Mouse (Mus musculus) spleen, postnatal 4 days (tissue): ENCODE data around the gene Ero1l.
A peak's percentile ranks its signal among the peaks of the same experiment; 100 is the strongest.

ENCODE experiments used
- DNase-seq, 2 experiments: peaks; one replicate each; pipeline ENCODE4 v3.0.0; 2022; ENCODE audit warnings: low spot score in 2 of 2

The Ero1l gene

GRCm38 (mm10) chr14:45318426-45319236 lies at the start of gene Ero1l:
Gene Ero1l, minus strand, starts transcription at chr14:45318771.
- DNase-seq: peak; percentile 80 to 91

- DNase-seq: no peak
These were observed 46.6 kb upstream of the Ero1l start for GRCm38 (mm10) chr14:45365196-45365587.

GRCm38 (mm10) chr14:45364211-45365195 lies 45.9 kb upstream of the Ero1l start:
- no peak for DNase-seq

GRCm38 (mm10) chr14:45350931-45351859 lies 32.6 kb upstream of the Ero1l start, which contains the start of gene Styx:
Gene Styx, plus strand, starts transcription at chr14:45351093.
- peak; percentile 96 to 99 for DNase-seq

GRCm38 (mm10) chr14:45329589-45330181 lies 11.1 kb upstream of the Ero1l start, which contains the start of gene Psmc6:
Gene Psmc6, plus strand, starts transcription at chr14:45329788.
- peak; percentile 89 to 95 for DNase-seq

GRCm38 (mm10) chr14:45329018-45329588 lies 10.5 kb upstream of the Ero1l start:
- DNase-seq: no peak

- DNase-seq: no peak
These were observed 9.6 kb upstream of the Ero1l start for GRCm38 (mm10) chr14:45328072-45328713.

- no peak for DNase-seq
These were observed 6.9 kb upstream of the Ero1l start for GRCm38 (mm10) chr14:45325471-45325870.

GRCm38 (mm10) chr14:45323320-45323719 lies 4.7 kb upstream of the Ero1l start:
- no peak for DNase-seq

GRCm38 (mm10) chr14:45322450-45322849 lies 3.9 kb upstream of the Ero1l start:
- no peak for DNase-seq

GRCm38 (mm10) chr14:45321622-45322021 lies 3.1 kb upstream of the Ero1l start:
- no peak for DNase-seq

- DNase-seq: no peak
These were observed 2.5 kb upstream of the Ero1l start for GRCm38 (mm10) chr14:45321067-45321466.

- no peak for DNase-seq
These were observed 1.5 kb upstream of the Ero1l start for GRCm38 (mm10) chr14:45320111-45320510.

GRCm38 (mm10) chr14:45319237-45319610 lies 653 bp upstream of the Ero1l start:
- no peak for DNase-seq

- DNase-seq: no peak
These were observed 605 bp downstream of the Ero1l start for GRCm38 (mm10) chr14:45317921-45318411.

- no peak for DNase-seq
These were observed 1.6 kb downstream of the Ero1l start for GRCm38 (mm10) chr14:45316927-45317326.

- DNase-seq: no peak
These were observed 8.5 kb downstream of the Ero1l start for GRCm38 (mm10) chr14:45310101-45310500.

- no peak for DNase-seq
These were observed 8.9 kb downstream of the Ero1l start for GRCm38 (mm10) chr14:45309646-45310045.

GRCm38 (mm10) chr14:45307630-45308328 lies 10.8 kb downstream of the Ero1l start:
- DNase-seq: no peak
